Mouse (Mus musculus) adrenal gland, adult 2 months (tissue): ENCODE measurements around the gene Fcrl1. TPM values are rescaled to one million over a fixed set of nuclear protein-coding genes. Genes with fewer than 3 reads are reported as not detected.
A peak's percentile ranks its signal among the peaks of the same experiment; 100 is the strongest.

Experiments
- DNase-seq: peaks from one replicate; pipeline ENCODE4 v3.0.0; 2021
- polyA plus RNA-seq: library from polyadenylated mRNA; depleted of rRNA; stranded (reverse); fragments of >200 nt; gene quantifications from 2 replicates; pipeline ENCODE4 v1.2.3, GENCODE M21; 2012; rRNA removed
- total RNA-seq, 2 experiments: library from RNA; stranded (reverse); gene quantifications; 2 replicates each; pipeline ENCODE4 v1.2.3; 2021

Fcrl1 gene
- total and polyA plus RNA-seq, 3 experiments = 0.06 TPM; not detected in 2

DNA sequence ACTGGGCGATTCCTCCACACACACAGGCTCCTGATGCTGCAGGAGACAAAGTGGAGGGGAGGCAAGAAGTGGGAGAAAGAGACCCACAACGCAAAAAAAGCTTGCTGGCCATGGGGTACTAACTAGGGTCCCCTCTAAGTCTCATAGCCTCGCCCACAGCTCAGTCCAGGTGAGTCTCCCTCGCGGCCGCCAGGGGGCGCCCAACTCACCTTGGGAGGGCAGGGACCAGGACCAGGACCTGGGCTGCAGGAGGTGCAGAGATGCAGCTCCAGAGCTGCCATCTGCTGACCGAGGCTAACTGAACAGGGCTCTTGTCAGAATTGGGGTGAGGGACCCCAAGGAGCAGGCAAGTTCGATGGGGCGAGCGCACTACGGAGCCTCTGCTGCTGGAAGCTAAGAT is 35.0 kb downstream of the Fcrl1 start:
- DNase-seq = peak; percentile 54

DNA sequence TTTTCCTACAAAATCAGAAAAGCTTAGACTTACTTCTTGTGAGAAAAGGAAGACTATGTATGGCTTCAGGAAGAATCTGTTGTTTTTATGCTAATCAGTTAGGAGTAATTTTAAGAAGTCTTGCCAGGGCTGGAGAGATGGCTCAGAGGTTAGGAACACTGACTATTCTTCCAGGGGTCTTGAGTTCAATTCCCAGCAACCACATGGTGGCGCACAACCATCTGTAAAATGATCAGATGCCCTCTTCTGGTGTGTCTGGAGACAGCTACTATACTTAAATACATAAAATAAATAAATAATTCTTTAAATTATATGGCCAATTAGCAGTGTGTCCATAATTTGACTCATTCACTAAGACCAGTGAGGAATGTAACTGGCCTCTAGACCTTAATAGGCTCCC is 44.5 kb downstream of the Fcrl1 start:
- DNase-seq = no peak

DNA sequence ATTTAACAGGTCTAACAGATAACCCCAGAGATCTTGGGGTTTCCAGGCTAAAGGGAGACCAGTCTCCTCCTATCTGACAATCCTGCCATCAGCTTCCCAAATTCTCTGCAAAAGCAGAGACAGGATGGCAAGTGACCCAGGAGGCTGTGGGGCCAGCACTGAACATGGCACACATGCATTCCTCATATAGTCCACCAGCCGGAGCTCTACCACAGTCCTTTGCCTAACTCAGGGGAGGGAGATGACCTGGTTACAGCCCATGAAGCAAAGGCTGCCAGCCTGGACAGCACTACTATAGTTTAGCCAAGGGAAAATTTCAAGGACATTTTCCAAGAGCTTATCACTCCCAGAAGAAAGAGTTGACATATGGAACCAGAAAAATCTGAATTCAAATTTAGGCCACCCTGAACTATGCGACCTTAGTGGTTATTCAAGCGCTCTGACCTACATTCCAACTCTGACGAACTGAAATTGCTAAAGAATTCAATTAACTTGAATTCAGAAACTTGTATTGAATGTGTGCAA is 46.3 kb downstream of the Fcrl1 start:
- no peak for DNase-seq

DNA sequence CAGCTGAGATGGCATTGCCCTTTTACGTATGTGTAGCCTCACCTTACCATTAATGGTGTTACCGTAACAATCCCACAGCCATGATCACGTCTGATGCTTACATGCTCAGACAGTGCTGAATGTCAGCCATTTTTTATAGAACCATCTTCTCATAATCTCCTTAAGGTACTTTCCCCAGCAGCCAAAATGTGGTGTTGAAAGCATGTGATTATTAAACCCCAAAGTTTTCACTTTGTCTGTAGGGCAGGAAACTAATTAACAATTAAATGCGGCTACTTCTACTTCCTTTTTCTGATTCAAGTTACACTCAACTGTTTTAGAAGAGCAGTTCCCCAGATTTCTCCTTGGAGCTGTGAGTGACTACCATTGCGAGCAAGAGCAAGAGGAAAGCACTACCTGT is 59.3 kb downstream of the Fcrl1 start, which contains the start of gene Fcrl5:
Gene Fcrl5, plus strand, starts transcription at position 295 of the 400 bp plus-strand sequence.
- no peak for DNase-seq

DNA sequence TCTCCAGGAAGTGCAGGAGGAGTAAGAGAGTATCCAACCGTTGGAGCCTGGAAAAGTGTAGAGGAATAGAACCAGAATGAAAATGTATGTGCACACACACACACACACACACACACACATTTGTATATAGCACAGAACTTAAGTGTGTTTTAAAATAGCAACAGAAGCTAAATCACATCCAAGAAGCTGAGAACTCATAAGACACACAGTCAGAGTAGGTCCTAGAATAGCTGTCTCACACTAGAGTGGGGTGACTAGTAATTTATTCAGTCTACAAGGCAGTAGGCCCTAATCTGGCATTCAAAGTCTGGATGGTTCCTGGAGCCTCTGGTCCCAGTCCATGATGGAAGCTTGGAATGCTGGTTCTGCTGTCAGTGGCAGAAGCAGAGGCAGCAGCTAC is 64.4 kb downstream of the Fcrl1 start:
- DNase-seq = no peak

DNA sequence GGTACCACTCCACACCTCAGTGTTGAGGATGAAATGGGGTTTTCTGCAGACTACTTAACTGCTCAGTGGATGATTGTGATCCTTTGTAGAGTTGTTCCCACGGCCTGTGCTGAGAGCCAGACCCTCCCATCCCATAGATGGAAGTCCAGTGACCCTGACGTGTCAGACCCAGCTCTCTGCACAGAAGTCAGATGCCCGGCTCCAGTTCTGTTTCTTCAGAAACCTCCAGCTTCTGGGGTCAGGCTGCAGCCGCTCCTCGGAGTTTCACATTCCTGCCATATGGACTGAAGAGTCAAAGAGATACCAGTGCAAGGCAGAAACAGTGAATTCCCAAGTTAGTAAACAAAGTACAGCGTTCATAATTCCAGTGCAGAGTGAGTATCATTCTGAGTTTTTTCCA is 67.8 kb downstream of the Fcrl1 start:
- DNase-seq = no peak

Other genes with a start within 250 kb of the Fcrl1 start
- 10 to 100 TPM; 12.5 to 22.0 TPM for gene Kirrel, start 201.6 kb upstream of the Fcrl1 start, total RNA-seq
- 9.9 and 11.2 TPM in 2 replicates for gene Kirrel, start 201.6 kb upstream of the Fcrl1 start, polyA plus RNA-seq
- gene Fcrls, start 112.6 kb upstream of the Fcrl1 start, total RNA-seq = 1 to 10 TPM; 2.9 to 6.3 TPM
- gene Fcrls, start 112.6 kb upstream of the Fcrl1 start, polyA plus RNA-seq = 1.9 and 2.1 TPM in 2 replicates
- gene Cd5l, start 18.5 kb upstream of the Fcrl1 start, total RNA-seq = under 1 TPM; 0.55 to 0.66 TPM
- gene Cd5l, start 18.5 kb upstream of the Fcrl1 start, polyA plus RNA-seq = 0.22 and 0.42 TPM in 2 replicates
- not detected for gene Fcrl5, start 59.4 kb downstream of the Fcrl1 start, total RNA-seq
- gene Fcrl5, start 59.4 kb downstream of the Fcrl1 start, polyA plus RNA-seq = not detected in 2 replicates
- gene Etv3, start 149.0 kb downstream of the Fcrl1 start, total RNA-seq = 10 to 100 TPM; 19.4 to 25.8 TPM
- 10.8 and 11.2 TPM in 2 replicates for gene Etv3, start 149.0 kb downstream of the Fcrl1 start, polyA plus RNA-seq
- 10 to 100 TPM; 38.0 to 40.0 TPM for gene Arhgef11, start 241.2 kb downstream of the Fcrl1 start, total RNA-seq
- gene Arhgef11, start 241.2 kb downstream of the Fcrl1 start, polyA plus RNA-seq = 27.7 and 33.0 TPM in 2 replicates